Mouse (Mus musculus): ENCODE measurements around the gene Cntnap5a. TPM values are rescaled to one million over a fixed set of nuclear protein-coding genes. Genes with fewer than 3 reads are reported as not detected.
"Not testable (repeated sequence)": the region's sequence is repeated elsewhere in the genome, so short reads cannot be mapped to it uniquely, and the experiment has no call there.

The Cntnap5a gene
- total and polyA plus RNA-seq, 2 experiments from 2014 or later = 2.8 to 17.2 TPM

GRCm38 (mm10) chr1:116127085-116127484, 442.5 kb downstream of the Cntnap5a start:
- Histone ChIP-seq H3K9ac (replicated peaks; ENCODE audit: low read length) (no peak overlapping the region), H3K4me3 (ENCODE audit: low read length) (no peak overlapping the region), H3K4me1 (ENCODE audit: insufficient read depth, low read length) (no peaks in the 10 kb centered on the region), H3K4me2 (ENCODE audit: low read depth, low read length) (no peak overlapping the region), H3K27me3 (ENCODE audit: insufficient read depth, low read length) (no peaks in the 10 kb centered on the region), H3K36me3 (ENCODE audit: insufficient read depth, low read length) (no peaks in the 10 kb centered on the region), H3K9me3 (ENCODE audit: low read length) (no peaks in the 10 kb centered on the region), H3K27ac (no peak overlapping the region)
- ATAC-seq = no peak
- 82% methylated on average over 2 of the region's 2 CpGs for WGBS
- DNase-seq (ENCODE audit: low spot score) = no peak
- TF ChIP-seq CTCF (IDR thresholded peaks at IDR 0.05; ENCODE audit: low read depth) = no peak

- Histone ChIP-seq H3K9me3 (ENCODE audit: low read length) (no peaks in the 10 kb centered on the region), H3K4me2 (ENCODE audit: low read depth, low read length) (no peak overlapping the region), H3K4me1 (ENCODE audit: insufficient read depth, low read length) (no peaks in the 10 kb centered on the region), H3K36me3 (ENCODE audit: insufficient read depth, low read length) (no peaks in the 10 kb centered on the region), H3K4me3 (ENCODE audit: low read length) (no peak overlapping the region), H3K9ac (replicated peaks; ENCODE audit: low read length) (no peak overlapping the region), H3K27me3 (ENCODE audit: insufficient read depth, low read length) (no peaks in the 10 kb centered on the region), H3K27ac (no peak overlapping the region)
- ATAC-seq (no peak), DNase-seq (ENCODE audit: low spot score) (no peak)
- WGBS = 48% methylated on average over 1 of the region's 1 CpGs
- TF ChIP-seq CTCF (IDR thresholded peaks at IDR 0.05; ENCODE audit: low read depth) = no peak
Observed at GRCm38 (mm10) chr1:116128450-116129246, 444.1 kb downstream of the Cntnap5a start.

DNA sequence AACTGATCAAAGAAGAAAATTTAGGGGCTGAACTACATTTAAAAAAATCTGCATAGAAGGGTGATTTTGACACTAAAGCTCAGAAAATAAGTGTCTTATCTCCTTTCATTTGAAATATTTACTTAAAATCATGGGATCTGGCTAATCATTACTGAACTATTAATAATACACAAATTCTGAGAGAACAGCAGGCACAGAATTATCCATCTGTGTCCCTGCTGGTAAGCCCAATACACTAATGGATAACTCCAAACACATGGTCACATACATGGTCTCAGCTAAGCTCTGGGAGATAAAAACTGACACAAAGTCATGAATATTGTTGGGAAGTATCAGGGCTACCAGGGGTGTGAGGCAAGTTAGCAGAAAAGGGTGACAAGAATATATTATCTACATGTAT, 447.9 kb downstream of the Cntnap5a start:
- H3K27me3 ChIP-seq (ENCODE audit: insufficient read depth, low read length) = no peaks in the 10 kb centered on the region
- no peak for ATAC-seq
- no peaks in the 10 kb centered on the region for H3K9me3 ChIP-seq (ENCODE audit: low read length)
- H3K9ac ChIP-seq (replicated peaks; ENCODE audit: low read length) = no peak overlapping the region
- H3K4me2 ChIP-seq (ENCODE audit: low read depth, low read length) = no peak overlapping the region
- H3K36me3 ChIP-seq (ENCODE audit: insufficient read depth, low read length) = no peaks in the 10 kb centered on the region
- TF ChIP-seq CTCF (IDR thresholded peaks at IDR 0.05; ENCODE audit: low read depth) = no peak
- no peaks in the 10 kb centered on the region for H3K4me1 ChIP-seq (ENCODE audit: insufficient read depth, low read length)
- no peak overlapping the region for H3K27ac ChIP-seq
- no peak for DNase-seq (ENCODE audit: low spot score)
- no peak overlapping the region for H3K4me3 ChIP-seq (ENCODE audit: low read length)

GRCm38 (mm10) chr1:116149764-116150369, 465.3 kb downstream of the Cntnap5a start:
- no peak overlapping the region for H3K9ac ChIP-seq (replicated peaks; ENCODE audit: low read length)
- no peaks in the 10 kb centered on the region for H3K36me3 ChIP-seq (ENCODE audit: insufficient read depth, low read length)
- no peak overlapping the region for H3K4me3 ChIP-seq (ENCODE audit: low read length)
- no peak for DNase-seq (ENCODE audit: low spot score)
- no peak for TF ChIP-seq CTCF (IDR thresholded peaks at IDR 0.05; ENCODE audit: low read depth)
- no peaks in the 10 kb centered on the region for H3K9me3 ChIP-seq (ENCODE audit: low read length)
- H3K4me1 ChIP-seq (ENCODE audit: insufficient read depth, low read length) = no peaks in the 10 kb centered on the region
- no peak overlapping the region for H3K27ac ChIP-seq
- no peak overlapping the region for H3K4me2 ChIP-seq (ENCODE audit: low read depth, low read length)
- no peaks in the 10 kb centered on the region for H3K27me3 ChIP-seq (ENCODE audit: insufficient read depth, low read length)
- no peak for ATAC-seq

DNA sequence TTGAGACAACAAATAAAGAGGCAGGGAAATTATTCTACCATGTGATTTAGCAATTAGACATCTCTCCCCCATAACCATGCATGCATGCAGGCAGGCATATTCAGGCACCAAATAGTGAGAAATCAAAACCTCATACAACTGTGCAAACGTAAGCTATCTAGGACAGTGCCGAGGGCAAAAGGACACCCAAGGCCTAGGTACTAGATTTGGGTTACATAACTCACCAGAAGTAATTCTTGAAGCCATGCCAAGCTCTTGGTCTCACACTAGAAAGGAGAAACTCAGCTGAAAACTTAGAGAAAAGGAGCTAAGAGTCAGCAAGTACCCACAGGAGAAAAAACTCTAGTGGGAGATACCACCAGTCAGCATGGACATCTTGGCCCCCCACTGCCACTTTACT, 499.9 kb downstream of the Cntnap5a start:
- WGBS = 88% methylated on average over 2 of the region's 2 CpGs

GRCm38 (mm10) chr1:116188142-116188541, 503.6 kb downstream of the Cntnap5a start:
- not testable (repeated sequence) for H3K4me2 ChIP-seq (ENCODE audit: low read depth, low read length); H3K36me3 ChIP-seq (ENCODE audit: insufficient read depth, low read length); H3K9ac ChIP-seq (replicated peaks; ENCODE audit: low read length); H3K4me1 ChIP-seq (ENCODE audit: insufficient read depth, low read length); H3K27ac ChIP-seq; H3K27me3 ChIP-seq (ENCODE audit: insufficient read depth, low read length); H3K9me3 ChIP-seq (ENCODE audit: low read length); ATAC-seq; DNase-seq (ENCODE audit: low spot score); H3K4me3 ChIP-seq (ENCODE audit: low read length)
- WGBS = 42% methylated on average over 1 of the region's 1 CpGs

More for the DNA sequence above, 499.9 kb downstream of the Cntnap5a start:
- Histone ChIP-seq H3K9ac (replicated peaks; ENCODE audit: low read length) (no peak overlapping the region), H3K27me3 (ENCODE audit: insufficient read depth, low read length) (no peaks in the 10 kb centered on the region), H3K4me3 (ENCODE audit: low read length) (no peak overlapping the region), H3K27ac (no peak overlapping the region), H3K36me3 (ENCODE audit: insufficient read depth, low read length) (no peaks in the 10 kb centered on the region), H3K4me2 (ENCODE audit: low read depth, low read length) (no peak overlapping the region), H3K9me3 (ENCODE audit: low read length) (no peaks in the 10 kb centered on the region), H3K4me1 (ENCODE audit: insufficient read depth, low read length) (no peaks in the 10 kb centered on the region)
- ATAC-seq = no peak
- no peak for DNase-seq (ENCODE audit: low spot score)
- no peak for TF ChIP-seq CTCF (IDR thresholded peaks at IDR 0.05; ENCODE audit: low read depth)

GRCm38 (mm10) chr1:116192299-116192698, 507.7 kb downstream of the Cntnap5a start:
- H3K4me1 ChIP-seq (ENCODE audit: insufficient read depth, low read length) = no peaks in the 10 kb centered on the region
- 91% methylated on average over 2 of the region's 2 CpGs for WGBS
- H3K4me3 ChIP-seq (ENCODE audit: low read length) = no peak overlapping the region
- no peak overlapping the region for H3K4me2 ChIP-seq (ENCODE audit: low read depth, low read length)
- no peaks in the 10 kb centered on the region for H3K36me3 ChIP-seq (ENCODE audit: insufficient read depth, low read length)
- no peak overlapping the region for H3K9ac ChIP-seq (replicated peaks; ENCODE audit: low read length)
- ATAC-seq = no peak
- no peak for DNase-seq (ENCODE audit: low spot score)
- no peaks in the 10 kb centered on the region for H3K27me3 ChIP-seq (ENCODE audit: insufficient read depth, low read length)
- no peak for TF ChIP-seq CTCF (IDR thresholded peaks at IDR 0.05; ENCODE audit: low read depth)
- no peaks in the 10 kb centered on the region for H3K9me3 ChIP-seq (ENCODE audit: low read length)
- H3K27ac ChIP-seq = no peak overlapping the region
